Mouse (Mus musculus): Measurements from ENCODE around the gene Bhmt2. TPM values are rescaled to one million over a fixed set of nuclear protein-coding genes. Genes with fewer than 3 reads are reported as not detected.
A peak's percentile ranks its signal among the peaks of the same experiment; 100 is the strongest.

Bhmt2 gene
- 0.07 TPM in 1 of 2 replicates, not detected in the other for polyA plus RNA-seq (2015; fragmentation: Nextera tagmentation; extraction: Ambion mirVana)

GRCm38 (mm10) chr13:93674131-93674561, at the start of gene Bhmt2, which contains the start of gene Dmgdh:
TSS of gene Bhmt2 (minus strand) at chr13:93674302.
TSS of gene Dmgdh (plus strand) at chr13:93674433.
- Histone ChIP-seq H3K27me3 (peaks cover 13% of the 10 kb centered on the region), H3K4me1 (replicated peaks) (no peaks in the 10 kb centered on the region), H3K9me3 (no peaks in the 10 kb centered on the region), H3K27ac (replicated peaks) (no peak within 1 kb of the TSS), H3K4me3 (peak within 1 kb of the TSS; percentile 13; the same call in 1 of the 2 replicates), H3K4me2 (peak within 1 kb of the TSS; percentile 37), H3K9ac (no peak within 1 kb of the TSS), H3K36me3 (no peaks in the 10 kb centered on the region)
- ATAC-seq (ENCODE audit: low read depth), result no peak
- WGBS, result 5% methylated on average over 30 of the region's 31 CpGs

DNA sequence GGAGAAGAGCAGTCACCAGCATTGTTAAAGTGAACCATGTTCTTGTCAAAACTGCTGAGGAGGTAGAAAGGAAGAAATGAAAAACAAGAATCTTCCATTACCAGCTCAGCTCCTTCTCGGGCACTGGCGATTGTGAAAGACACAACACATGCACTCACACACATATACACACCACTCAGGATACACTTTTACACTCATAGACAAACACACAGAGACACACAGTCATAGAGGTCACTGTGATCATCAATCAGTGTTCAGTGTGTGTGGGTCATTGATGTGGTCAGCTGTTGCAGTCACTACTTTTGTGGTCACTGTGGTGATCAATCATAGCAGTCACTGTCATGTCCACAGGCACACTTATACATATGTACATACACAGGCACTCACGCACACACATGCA, 49.4 kb upstream of the Bhmt2 start:
- no peak overlapping the region for H3K4me2 ChIP-seq
- ATAC-seq (ENCODE audit: low read depth), result no peak
- peaks cover 7% of the 10 kb centered on the region for H3K27me3 ChIP-seq
- no peaks in the 10 kb centered on the region for H3K36me3 ChIP-seq
- no peaks in the 10 kb centered on the region for H3K9me3 ChIP-seq
- WGBS, result 88% methylated on average over 3 of the region's 3 CpGs
- H3K4me1 ChIP-seq (replicated peaks), result no peaks in the 10 kb centered on the region
- no peak overlapping the region for H3K4me3 ChIP-seq
- no peak overlapping the region for H3K9ac ChIP-seq
- H3K27ac ChIP-seq (replicated peaks), result no peak overlapping the region

- Histone ChIP-seq H3K4me1 (replicated peaks) (no peaks in the 10 kb centered on the region), H3K4me3 (no peak overlapping the region), H3K27ac (replicated peaks) (no peak overlapping the region), H3K9ac (no peak overlapping the region), H3K27me3 (peaks cover 7% of the 10 kb centered on the region), H3K4me2 (no peak overlapping the region), H3K9me3 (no peaks in the 10 kb centered on the region), H3K36me3 (no peaks in the 10 kb centered on the region)
- 78% methylated on average over 4 of the region's 4 CpGs for WGBS
- ATAC-seq (ENCODE audit: low read depth), result no peak
Observed at GRCm38 (mm10) chr13:93721916-93722315, 47.8 kb upstream of the Bhmt2 start.

- 6% methylated on average over 7 of the region's 7 CpGs for WGBS
- H3K4me2 ChIP-seq, result no peak overlapping the region
Observed at GRCm38 (mm10) chr13:93718948-93719347, 44.8 kb upstream of the Bhmt2 start.

GRCm38 (mm10) chr13:93717113-93717512, 43.0 kb upstream of the Bhmt2 start:
- ATAC-seq (ENCODE audit: low read depth), result no peak
- no peak overlapping the region for H3K4me2 ChIP-seq
- H3K27ac ChIP-seq (replicated peaks), result no peak overlapping the region
- H3K36me3 ChIP-seq, result no peaks in the 10 kb centered on the region
- peaks cover 7% of the 10 kb centered on the region for H3K27me3 ChIP-seq
- WGBS, result 46% methylated on average over 7 of the region's 7 CpGs
- H3K9ac ChIP-seq, result no peak overlapping the region
- H3K4me3 ChIP-seq, result no peak overlapping the region
- H3K4me1 ChIP-seq (replicated peaks), result no peaks in the 10 kb centered on the region
- H3K9me3 ChIP-seq, result no peaks in the 10 kb centered on the region

More at GRCm38 (mm10) chr13:93718948-93719347, 44.8 kb upstream of the Bhmt2 start:
- H3K9ac ChIP-seq, result no peak overlapping the region
- no peaks in the 10 kb centered on the region for H3K4me1 ChIP-seq (replicated peaks)
- H3K36me3 ChIP-seq, result no peaks in the 10 kb centered on the region
- no peak overlapping the region for H3K27ac ChIP-seq (replicated peaks)
- no peak overlapping the region for H3K4me3 ChIP-seq
- H3K9me3 ChIP-seq, result no peaks in the 10 kb centered on the region
- H3K27me3 ChIP-seq, result peaks cover 7% of the 10 kb centered on the region
- ATAC-seq (ENCODE audit: low read depth), result no peak

DNA sequence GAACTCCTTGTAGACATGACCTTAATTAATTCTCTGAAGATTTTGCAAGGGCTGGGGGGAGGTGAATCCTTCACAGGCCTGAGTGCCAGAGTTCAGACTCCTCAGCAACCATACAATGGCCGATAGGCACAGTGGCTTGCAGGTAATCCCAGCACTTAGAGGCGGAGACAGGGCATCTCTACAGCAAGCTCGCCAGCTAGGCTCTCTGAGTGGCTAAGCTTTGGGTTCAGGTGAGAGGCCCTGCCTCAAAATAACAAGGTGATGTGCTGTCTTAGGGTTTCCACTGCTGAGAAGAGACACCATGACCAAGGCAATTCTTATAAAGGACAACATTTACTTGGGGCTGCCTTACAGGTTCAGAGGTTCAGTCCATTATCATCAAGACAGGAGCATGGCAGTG, 39.7 kb upstream of the Bhmt2 start:
- no peak overlapping the region for H3K27ac ChIP-seq (replicated peaks)
- H3K36me3 ChIP-seq, result no peaks in the 10 kb centered on the region
- no peaks in the 10 kb centered on the region for H3K4me1 ChIP-seq (replicated peaks)
- H3K4me3 ChIP-seq, result no peak overlapping the region
- WGBS, result 89% methylated on average over 3 of the region's 3 CpGs
- ATAC-seq (ENCODE audit: low read depth), result no peak
- H3K27me3 ChIP-seq, result no peaks in the 10 kb centered on the region
- no peak overlapping the region for H3K4me2 ChIP-seq
- H3K9me3 ChIP-seq, result no peaks in the 10 kb centered on the region
- no peak overlapping the region for H3K9ac ChIP-seq

DNA sequence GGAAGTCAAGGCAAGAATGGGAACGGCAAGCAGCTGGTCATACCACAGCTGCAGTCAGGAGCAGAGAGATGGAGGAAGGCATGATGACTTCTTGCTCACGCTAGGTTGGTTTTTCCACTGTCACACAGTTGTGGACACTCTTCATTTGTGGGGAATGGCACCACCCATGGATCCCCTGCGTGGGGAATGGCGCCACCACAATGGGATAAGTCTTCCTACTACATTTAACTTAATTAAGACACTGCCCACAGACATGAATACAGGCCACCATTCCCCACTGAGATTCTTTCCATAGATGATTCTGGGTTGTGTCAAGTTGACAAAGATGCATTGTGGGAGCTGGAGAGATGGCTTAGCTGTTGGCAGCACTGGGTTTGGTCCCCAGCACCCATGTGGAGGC, 38.3 kb upstream of the Bhmt2 start:
- no peaks in the 10 kb centered on the region for H3K9me3 ChIP-seq
- no peaks in the 10 kb centered on the region for H3K4me1 ChIP-seq (replicated peaks)
- ATAC-seq (ENCODE audit: low read depth), result no peak
- H3K27me3 ChIP-seq, result no peaks in the 10 kb centered on the region
- H3K4me3 ChIP-seq, result no peak overlapping the region
- no peaks in the 10 kb centered on the region for H3K36me3 ChIP-seq
- H3K4me2 ChIP-seq, result no peak overlapping the region
- no peak overlapping the region for H3K9ac ChIP-seq
- H3K27ac ChIP-seq (replicated peaks), result no peak overlapping the region
- 93% methylated on average over 4 of the region's 4 CpGs for WGBS

DNA sequence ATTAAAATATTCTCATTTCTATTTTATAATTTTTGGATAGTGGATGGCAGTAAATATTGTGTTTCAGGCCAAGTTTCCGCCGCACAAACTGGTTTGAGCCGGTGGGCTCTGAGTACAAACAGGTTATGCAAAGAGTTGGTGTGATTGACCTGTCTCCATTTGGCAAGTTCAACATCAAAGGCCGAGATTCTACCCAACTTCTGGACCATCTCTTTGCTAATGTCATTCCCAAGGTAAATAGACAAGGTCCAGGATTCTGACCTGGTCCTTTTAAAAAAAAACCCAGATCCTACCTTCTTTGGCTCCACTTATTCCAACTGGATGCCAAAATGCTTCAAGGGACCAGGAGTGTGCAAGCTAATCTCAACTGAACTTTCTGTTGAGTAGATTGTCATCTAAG, 37.1 kb upstream of the Bhmt2 start:
- Histone ChIP-seq H3K4me3 (no peak overlapping the region), H3K9ac (no peak overlapping the region), H3K4me1 (replicated peaks) (no peaks in the 10 kb centered on the region), H3K9me3 (no peaks in the 10 kb centered on the region), H3K27ac (replicated peaks) (no peak overlapping the region), H3K27me3 (no peaks in the 10 kb centered on the region), H3K36me3 (no peaks in the 10 kb centered on the region), H3K4me2 (no peak overlapping the region)
- WGBS, result 94% methylated on average over 4 of the region's 4 CpGs
- ATAC-seq (ENCODE audit: low read depth), result no peak

DNA sequence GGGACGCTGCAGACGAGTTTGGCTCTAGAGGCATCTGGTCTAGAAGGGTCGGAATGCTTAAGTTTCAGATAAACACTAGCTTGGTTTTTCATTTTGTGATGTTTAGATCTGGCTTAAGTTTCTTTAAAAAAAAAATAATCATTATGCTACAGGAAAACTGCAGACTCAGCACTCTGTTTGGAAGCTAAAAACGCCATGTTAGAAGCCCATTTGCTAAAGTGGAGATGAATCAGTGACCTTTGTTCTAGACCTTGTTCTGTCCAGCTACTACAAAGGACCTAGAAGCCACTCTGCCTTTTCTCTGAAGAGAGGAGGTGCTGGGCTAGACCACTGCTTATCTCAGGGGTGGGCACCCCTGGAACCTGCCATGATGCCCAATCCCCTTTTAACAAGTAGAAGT, 36.2 kb upstream of the Bhmt2 start:
- ATAC-seq (ENCODE audit: low read depth), result no peak
- no peak overlapping the region for H3K27ac ChIP-seq (replicated peaks)
- H3K4me1 ChIP-seq (replicated peaks), result no peaks in the 10 kb centered on the region
- no peak overlapping the region for H3K4me2 ChIP-seq
- H3K4me3 ChIP-seq, result no peak overlapping the region
- H3K9ac ChIP-seq, result no peak overlapping the region
- no peaks in the 10 kb centered on the region for H3K9me3 ChIP-seq
- WGBS, result 89% methylated on average over 4 of the region's 4 CpGs
- H3K36me3 ChIP-seq, result no peaks in the 10 kb centered on the region
- no peaks in the 10 kb centered on the region for H3K27me3 ChIP-seq

GRCm38 (mm10) chr13:93707271-93707670, 33.2 kb upstream of the Bhmt2 start:
- Histone ChIP-seq H3K36me3 (no peaks in the 10 kb centered on the region), H3K9me3 (no peaks in the 10 kb centered on the region), H3K4me1 (replicated peaks) (no peaks in the 10 kb centered on the region), H3K27ac (replicated peaks) (no peak overlapping the region), H3K4me3 (no peak overlapping the region), H3K4me2 (no peak overlapping the region), H3K9ac (no peak overlapping the region), H3K27me3 (no peaks in the 10 kb centered on the region)
- WGBS, result 88% methylated on average over 4 of the region's 4 CpGs
- no peak for ATAC-seq (ENCODE audit: low read depth)

DNA sequence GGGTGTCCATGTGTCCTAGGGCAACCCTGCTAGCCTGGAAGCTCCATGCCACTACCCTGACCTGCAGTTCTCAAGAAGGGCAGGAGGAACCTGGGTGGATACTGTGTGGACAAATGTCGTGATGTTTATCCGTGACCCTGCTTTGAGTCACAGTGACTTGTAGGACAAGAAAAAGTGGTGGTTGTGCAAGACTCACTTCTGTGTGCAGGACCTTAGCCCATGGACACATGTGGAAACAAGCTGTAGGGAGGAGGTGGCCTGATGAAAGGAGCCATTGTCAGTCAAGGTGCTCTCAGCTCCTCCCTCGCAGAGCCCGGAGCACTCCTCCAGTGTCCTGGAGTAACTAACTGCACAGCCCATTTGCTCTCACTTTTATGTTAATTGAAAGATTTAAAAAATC, 31.6 kb upstream of the Bhmt2 start:
- no peak for ATAC-seq (ENCODE audit: low read depth)
- H3K9me3 ChIP-seq, result no peaks in the 10 kb centered on the region
- no peaks in the 10 kb centered on the region for H3K27me3 ChIP-seq
- 78% methylated on average over 4 of the region's 4 CpGs for WGBS
- no peak overlapping the region for H3K4me2 ChIP-seq
- no peaks in the 10 kb centered on the region for H3K4me1 ChIP-seq (replicated peaks)
- no peaks in the 10 kb centered on the region for H3K36me3 ChIP-seq
- H3K4me3 ChIP-seq, result no peak overlapping the region
- H3K9ac ChIP-seq, result no peak overlapping the region
- no peak overlapping the region for H3K27ac ChIP-seq (replicated peaks)

DNA sequence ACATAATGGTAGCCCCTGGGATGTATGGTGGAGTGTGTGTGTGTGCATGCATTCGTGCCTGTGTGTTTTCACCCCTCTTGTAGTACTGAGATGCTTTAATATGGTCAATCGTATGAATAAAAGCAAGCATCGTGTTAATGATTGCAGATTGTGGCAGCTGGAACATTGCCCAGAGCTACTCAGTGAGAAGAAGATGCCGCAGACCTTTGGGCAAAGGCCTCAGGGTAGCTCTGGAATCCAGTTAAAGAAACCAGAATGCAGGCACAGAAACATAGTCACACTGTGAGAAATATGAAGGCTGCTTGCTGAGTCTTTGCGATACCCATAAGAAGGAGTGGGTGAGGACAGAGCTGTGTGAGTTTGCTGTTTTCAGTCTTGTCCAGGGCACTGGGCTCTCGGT, 24.8 kb upstream of the Bhmt2 start:
- H3K9me3 ChIP-seq, result no peaks in the 10 kb centered on the region
- H3K4me3 ChIP-seq, result no peak overlapping the region
- ATAC-seq (ENCODE audit: low read depth), result no peak
- 71% methylated on average over 6 of the region's 6 CpGs for WGBS
- no peaks in the 10 kb centered on the region for H3K27me3 ChIP-seq
- H3K36me3 ChIP-seq, result no peaks in the 10 kb centered on the region
- H3K9ac ChIP-seq, result no peak overlapping the region
- no peaks in the 10 kb centered on the region for H3K4me1 ChIP-seq (replicated peaks)
- no peak overlapping the region for H3K4me2 ChIP-seq
- H3K27ac ChIP-seq (replicated peaks), result no peak overlapping the region

DNA sequence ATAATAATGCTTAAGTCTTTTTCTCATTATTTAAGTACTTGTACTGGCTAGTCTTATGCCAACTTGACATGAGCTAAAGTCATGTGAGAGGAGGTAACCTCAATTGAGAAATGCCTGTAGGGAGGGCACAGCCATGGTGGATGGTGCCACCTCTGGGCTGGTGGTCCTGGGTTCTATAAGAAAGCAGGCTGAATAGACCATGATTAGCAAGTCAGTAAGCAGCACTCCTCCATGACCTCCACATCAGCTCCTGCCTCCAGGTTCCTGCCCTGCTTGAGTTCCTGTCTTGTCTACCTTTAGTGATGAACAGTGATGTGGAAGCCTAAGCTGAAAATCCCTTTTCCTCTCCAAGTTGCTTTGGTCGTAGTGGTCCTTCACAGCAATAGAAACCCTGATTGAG, 16.7 kb upstream of the Bhmt2 start:
- no peak overlapping the region for H3K4me2 ChIP-seq
- H3K9me3 ChIP-seq, result no peaks in the 10 kb centered on the region
- H3K27me3 ChIP-seq, result no peaks in the 10 kb centered on the region
- 91% methylated on average over 1 of the region's 1 CpGs for WGBS
- no peak overlapping the region for H3K9ac ChIP-seq
- no peaks in the 10 kb centered on the region for H3K4me1 ChIP-seq (replicated peaks)
- H3K36me3 ChIP-seq, result no peaks in the 10 kb centered on the region
- no peak for ATAC-seq (ENCODE audit: low read depth)
- H3K4me3 ChIP-seq, result no peak overlapping the region
- no peak overlapping the region for H3K27ac ChIP-seq (replicated peaks)

Data from neural tube, embryonic 13.5 days (tissue).